Mouse (Mus musculus) olfactory bulb, adult 2 months (tissue): ENCODE results near the gene Ifngr1.

Experiments
- CTCF ChIP-seq: fragments of 200-500 bp; IDR thresholded peaks from 2 replicates; pipeline ENCODE4 v1.5.1; 2012; ENCODE audit warnings: low read depth, mild to moderate bottlenecking, low read length, moderate library complexity; ENCODE audit not compliant: insufficient read depth
- POLR2A ChIP-seq: fragments of 200-500 bp; IDR thresholded peaks from 2 replicates; pipeline ENCODE4 v1.6.1; 2012; ENCODE audit warnings: mild to moderate bottlenecking, low read depth, low read length, moderate library complexity; ENCODE audit not compliant: insufficient read depth

DNA sequence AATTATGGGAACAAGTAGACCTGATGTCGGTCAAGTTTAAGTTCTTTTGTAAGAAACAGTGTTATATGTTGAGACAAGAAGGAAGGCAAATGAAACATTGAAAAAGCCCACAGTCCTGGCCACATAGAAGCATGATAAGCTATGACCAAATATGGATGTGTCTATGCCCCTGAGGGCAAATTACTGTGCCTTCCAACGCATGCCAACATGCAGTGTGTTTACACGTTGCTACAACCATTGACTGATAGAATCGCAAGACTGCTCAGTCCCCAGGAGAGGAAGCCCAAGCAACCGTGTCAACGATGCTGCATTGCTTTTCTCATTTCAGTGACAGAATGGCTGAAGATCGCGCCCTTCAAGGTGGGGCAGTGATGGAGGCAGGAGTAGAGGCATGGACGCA lies 65.7 kb downstream of the Ifngr1 start:
- TF ChIP-seq POLR2A (no peak), CTCF (no peak)
